Mouse (Mus musculus) midbrain, embryonic 11.5 days (tissue): ENCODE data around the gene Gas2. TPM values are rescaled to one million over a fixed set of nuclear protein-coding genes. Genes with fewer than 3 reads are reported as not detected.

Experiments used
- polyA plus RNA-seq: library from polyadenylated mRNA; unstranded; fragments of >200 nt; fragmentation: Nextera tagmentation; extraction: Ambion mirVana; gene quantifications from 2 replicates; pipeline ENCODE4 v1.2.1, GENCODE M21; 2014

Gene Gas2
- polyA plus RNA-seq, 1 experiment from 2014 or later = 33.5 TPM

Other genes with a start within 250 kb of the Gas2 start
- 35.5 and 39.0 TPM in 2 replicates for gene Slc17a6, start 240.0 kb upstream of the Gas2 start, polyA plus RNA-seq
- 14.3 and 14.4 TPM in 2 replicates for gene Fancf, start 252 bp downstream of the Gas2 start, polyA plus RNA-seq
- 14.5 and 15.2 TPM in 2 replicates for gene Svip, start 144.0 kb downstream of the Gas2 start, polyA plus RNA-seq
- gene 1700015G11Rik, start 153.7 kb downstream of the Gas2 start, polyA plus RNA-seq = not detected in 2 replicates